Mouse (Mus musculus) cerebellum, postnatal 10 days (tissue): Measurements from ENCODE around the gene Atg10.

ENCODE experiments used
- DNase-seq, 2 experiments: peaks; one replicate each; pipeline ENCODE4 v3.0.0; 2021; ENCODE audit warnings: mixed read lengths in 2 of 2

Gene Atg10

DNA sequence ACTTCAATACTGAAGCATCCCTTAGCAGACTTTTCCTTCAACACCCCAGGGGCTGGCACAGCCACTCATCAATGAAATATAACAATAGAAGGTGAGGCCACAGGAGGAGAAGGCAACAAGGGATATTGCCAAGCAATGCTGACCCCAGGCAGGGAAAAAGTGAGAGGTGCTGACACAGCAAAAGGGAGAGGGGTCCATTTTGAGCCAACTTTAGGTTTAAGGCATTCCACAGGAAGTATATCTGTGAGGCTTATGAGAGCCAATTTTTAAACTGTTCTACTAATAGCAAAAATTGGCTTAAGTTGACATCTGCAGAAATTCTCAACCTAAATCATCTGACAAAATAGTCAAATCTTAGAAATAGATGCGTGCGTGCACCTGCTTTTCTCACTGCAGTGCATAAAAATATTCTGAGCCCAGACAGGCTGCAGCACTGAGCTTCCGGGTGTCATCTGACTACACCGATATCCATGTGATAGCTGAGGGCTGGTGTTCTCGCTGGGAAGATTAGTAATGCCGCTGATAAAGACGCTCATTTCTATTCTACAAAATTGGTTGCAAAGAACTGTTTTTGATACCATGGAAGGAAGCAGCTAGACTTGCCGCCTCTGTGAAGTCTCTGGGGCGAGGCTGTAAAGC lies 116.3 kb downstream of the Atg10 start:
- DNase-seq: no peak

DNA sequence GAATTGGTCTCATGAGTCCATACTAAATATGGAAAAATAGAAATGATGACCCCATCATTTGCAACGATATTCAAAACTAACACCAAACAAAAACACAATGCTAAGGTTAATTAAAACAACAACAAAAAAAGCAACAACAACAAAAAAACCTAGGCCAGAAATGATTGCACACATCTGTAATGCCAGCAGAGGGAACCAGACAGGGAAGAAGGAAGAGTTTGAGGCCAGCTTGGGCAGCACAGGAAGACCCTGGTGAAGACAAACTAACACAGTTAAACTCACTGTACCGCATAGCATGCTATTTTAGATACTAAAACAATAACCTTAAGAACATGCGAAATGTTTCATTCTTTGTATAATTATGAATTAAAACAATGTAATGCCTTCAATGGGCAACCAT lies 121.5 kb downstream of the Atg10 start:
- no peak for DNase-seq

DNA sequence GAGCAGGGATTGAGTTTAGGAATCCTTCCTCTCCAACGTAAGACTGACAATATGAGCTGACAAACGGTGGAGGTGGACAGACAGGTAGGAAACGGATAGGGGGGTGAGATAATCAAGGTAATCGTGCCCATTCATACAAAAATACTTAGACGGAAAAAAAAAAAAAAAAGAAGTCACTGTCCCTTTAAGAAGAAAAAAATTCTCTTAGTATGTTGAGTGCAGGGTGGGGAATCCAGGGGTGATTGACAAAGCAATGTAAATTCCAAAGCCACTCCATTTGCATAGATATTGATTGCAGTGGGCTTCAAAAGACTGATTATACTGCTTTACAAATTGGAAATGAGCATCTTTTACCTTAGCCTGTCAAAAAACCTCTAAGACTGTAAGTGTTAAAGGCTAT lies 123.4 kb downstream of the Atg10 start:
- no peak for DNase-seq

DNA sequence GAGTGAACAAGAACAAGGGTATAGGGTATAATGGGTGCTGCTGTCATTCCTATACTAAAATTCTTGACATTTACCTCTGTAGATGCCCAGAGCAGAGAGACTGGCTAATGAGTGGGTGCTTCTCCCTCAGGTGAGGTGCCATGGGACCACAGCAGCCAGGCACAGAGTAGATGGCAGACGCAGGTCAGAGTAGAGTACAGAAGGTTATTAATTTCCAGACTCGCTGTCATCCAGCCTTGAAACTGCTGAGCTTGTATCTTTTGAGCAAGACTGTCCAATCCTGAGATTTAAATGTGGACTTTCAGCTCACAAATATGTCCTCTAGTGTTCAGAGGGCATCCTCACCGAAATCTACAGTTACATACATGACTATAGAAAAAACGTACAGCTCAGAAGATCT lies 128.9 kb downstream of the Atg10 start:
- no peak for DNase-seq

GRCm38 (mm10) chr13:91094196-91094595 lies 129.6 kb downstream of the Atg10 start:
- DNase-seq: no peak

GRCm38 (mm10) chr13:91093610-91094009 lies 130.2 kb downstream of the Atg10 start:
- no peak for DNase-seq

- DNase-seq: peak; percentile 64 to 68
Observed at GRCm38 (mm10) chr13:91093162-91093561, 130.6 kb downstream of the Atg10 start.

DNA sequence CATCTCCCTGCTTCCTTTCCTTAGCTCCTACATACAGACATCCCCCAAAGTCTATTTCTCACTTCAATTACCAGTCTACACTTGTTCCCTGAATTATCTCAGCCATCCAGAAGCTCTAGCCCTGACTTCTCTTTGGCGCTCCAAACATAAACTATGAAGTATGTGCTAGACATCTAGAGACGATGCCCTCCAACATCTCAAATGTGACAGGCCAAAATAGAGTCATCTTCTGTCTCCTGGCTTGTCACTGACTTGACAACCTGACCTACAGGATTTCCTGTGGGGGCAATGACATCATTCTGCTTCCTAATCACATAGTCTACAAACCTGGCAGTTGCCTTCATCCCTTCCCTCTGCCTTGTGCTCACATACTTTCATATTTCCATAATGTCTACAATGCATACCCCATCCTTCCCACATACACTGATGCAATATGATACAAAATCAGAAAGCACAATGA lies 132.0 kb downstream of the Atg10 start:
- no peak for DNase-seq

DNA sequence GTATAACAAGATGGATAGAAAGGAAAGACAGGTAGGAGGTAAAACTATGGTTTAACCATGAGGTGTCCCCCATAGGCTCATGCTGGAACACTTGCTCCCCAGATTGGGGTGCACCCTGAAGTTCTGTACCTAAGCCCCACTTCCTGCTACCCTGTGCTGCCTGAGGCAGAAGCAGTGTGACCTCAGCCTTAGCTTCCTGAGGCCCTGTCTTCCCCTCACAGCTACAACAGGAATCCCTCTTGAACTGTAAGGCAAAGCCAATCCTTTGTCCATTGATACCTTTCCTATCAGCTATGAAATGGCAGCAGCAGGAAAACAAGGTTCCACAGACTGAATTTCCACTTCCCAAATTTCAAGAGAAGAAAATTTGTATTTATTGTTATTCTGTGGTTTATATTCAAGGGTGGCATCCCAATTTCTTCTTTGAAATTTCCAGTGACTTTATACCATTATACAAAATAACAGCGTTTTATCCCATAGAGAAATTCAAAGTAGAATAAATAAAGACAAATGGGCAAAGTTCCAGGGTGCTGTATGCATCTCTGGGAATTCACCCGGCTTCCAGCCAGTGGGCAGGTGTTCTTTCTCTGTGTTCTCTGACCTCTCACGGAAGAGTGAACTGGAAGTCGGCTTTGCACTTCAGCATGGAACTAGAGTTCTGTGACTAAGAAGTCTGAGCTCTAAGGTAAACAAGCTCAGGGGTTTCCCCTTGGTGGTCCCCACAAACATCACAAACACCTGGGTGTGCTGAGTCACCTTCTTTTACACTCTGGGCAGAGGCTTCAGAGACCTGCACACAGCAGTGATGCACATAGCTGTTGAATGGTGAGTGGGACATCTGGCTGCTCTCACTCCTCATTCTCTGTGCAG lies 132.7 kb downstream of the Atg10 start:
- DNase-seq: no peak

DNA sequence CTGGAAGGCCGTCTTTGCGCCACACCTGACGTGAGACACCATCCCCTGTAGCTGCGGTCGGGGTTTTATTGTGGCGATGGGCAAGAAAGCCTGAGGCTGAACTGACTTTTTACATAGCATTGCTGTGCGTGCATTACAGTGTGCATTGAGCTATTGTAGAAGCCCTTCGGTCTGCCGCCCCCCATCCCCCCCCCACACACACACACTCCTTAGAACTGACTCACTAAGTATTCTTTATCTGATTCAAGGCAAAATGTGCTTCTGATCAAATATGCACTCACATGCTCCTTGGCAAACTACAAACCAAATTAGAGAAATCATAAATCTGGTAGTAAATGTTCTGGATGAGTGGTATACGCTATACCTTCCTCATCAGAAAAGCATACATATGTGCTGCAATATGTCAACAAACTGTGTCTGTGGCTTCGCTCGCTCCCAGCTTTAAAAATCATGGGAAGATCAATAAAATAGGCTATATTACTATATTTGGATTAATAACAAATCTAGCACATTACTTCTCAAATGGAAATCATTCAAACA lies 137.3 kb downstream of the Atg10 start:
- no peak for DNase-seq

- no peak for DNase-seq
Observed at GRCm38 (mm10) chr13:91072351-91072750, 151.4 kb downstream of the Atg10 start.

DNA sequence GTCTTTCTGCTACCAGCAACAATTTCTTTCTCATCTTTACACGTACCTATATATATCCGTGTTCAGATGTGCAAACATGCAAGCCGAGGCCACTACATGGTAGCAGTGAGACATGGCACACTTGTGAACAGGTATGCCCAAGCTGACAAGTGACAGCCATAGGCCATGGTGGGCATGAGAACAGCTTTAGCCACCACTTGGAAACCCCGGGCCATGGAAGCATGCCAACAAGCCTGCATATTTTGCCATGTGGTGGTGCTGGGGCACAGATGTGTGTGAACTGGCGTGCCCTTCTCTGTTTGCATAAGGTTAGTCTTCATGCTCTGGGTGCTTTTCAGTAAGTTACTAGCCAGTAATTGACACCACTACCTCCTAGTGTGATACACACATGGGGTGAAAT lies 162.9 kb downstream of the Atg10 start:
- peak; percentile 64 to 68 for DNase-seq

- no peak for DNase-seq
Observed at GRCm38 (mm10) chr13:91048171-91048570, 175.6 kb downstream of the Atg10 start.

DNA sequence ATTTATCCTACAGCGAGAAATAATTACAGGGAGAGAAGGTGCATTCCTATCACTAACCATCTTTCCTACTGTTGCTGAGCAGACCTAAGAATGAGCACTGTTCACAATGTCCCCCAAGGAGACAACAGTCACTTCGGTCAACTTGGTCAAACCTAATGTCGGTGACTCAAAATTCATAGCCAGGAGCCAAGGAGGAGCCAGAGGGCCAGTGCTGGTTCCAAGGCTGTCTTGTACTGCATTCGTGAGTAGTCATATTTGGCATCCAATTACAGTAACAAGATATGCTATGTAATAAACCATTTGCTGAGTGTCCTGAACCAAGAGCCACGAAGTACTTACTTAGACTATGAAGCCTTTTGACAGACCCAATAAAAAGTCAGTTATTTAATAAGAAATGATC lies 176.9 kb downstream of the Atg10 start:
- peak in 1 of 2 experiments; percentile 10 for DNase-seq

DNA sequence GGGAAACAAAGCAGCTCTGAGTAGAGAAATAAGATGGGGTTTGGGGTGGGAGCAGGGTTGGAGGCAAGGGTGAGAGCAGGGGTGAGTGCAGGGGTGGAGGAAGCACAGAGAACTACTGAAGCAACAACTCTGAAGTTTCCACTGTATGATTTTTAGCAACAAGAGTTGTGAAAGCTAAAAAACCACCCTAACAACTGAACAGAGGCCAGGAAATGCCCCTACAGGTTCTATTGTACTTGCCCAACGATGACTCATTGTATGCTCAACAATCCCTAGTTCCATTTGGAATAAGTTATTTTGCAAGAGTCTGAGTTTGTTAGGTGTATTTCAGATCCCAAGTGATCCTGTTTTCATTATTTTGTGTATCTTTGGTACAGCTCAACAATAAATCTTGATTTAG lies 182.5 kb downstream of the Atg10 start:
- no peak for DNase-seq

DNA sequence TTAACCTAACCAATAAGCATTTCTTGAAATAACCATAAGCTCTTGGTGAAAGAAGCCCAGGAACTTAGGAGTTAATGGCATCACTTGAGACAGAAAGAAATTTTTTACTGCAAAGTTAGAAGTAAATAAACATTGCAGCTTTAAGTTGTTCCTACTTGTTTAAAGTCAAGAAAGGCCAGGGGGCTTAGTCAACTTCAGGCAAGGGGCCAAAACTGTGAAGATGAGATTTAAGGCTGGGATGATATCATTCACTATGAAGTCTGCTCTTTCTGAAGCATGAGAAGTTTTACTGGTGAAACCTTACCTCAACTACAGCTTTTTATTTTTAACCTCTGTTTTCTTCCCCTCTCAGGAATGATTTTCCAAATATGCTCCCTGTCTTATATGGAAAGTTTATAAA lies 183.3 kb downstream of the Atg10 start:
- DNase-seq: no peak

DNA sequence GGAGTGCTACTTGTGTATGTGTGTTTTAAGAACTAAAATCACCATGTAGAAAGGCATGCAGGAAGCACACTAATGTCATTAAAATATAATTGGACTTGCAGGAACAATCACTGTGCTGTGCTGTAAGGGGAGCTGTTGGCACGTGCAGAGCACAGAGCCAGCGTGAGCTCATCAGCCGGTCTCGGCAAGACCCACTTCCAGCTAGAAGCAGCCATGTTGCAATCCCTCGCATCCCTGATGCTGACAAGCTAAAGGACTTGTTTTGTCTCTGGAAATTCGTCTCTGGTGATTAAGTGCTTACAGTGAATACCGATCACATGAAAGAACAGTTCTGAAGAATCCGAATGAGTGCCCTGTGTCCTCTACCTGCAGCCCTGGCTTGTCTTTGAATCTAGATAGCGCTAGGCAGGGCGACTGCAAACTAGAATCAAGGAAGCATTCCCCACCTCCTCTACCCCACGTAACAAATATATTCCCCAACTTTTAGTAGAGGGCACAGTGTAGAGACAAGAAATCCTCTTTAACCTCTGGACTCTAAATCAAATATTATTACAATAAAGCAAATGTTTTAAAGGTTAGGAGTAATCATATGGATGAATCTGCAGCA lies 184.5 kb downstream of the Atg10 start:
- DNase-seq: peak; percentile 79 to 80

DNA sequence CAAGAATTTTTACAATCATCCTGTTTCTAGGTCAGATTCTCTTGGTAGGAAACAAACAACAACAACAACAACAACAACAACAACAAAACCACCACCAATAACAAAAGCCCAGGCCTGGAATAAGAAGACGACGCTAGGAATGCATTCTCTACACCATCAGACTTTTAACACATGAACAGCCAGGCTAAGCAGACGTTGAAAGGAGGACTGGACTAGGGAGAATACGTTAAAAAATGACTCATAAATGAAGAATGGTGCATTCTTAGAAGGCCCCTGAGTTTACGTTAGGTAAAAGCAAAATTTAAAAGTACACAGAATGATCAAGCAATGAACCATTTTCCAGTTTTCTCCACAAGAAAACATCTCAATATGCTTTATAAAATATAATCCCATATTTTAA lies 185.1 kb downstream of the Atg10 start:
- no peak for DNase-seq

- DNase-seq: no peak
Observed at GRCm38 (mm10) chr13:91038034-91038433, 185.7 kb downstream of the Atg10 start.

- DNase-seq: no peak
Observed at GRCm38 (mm10) chr13:91037405-91037804, 186.4 kb downstream of the Atg10 start.

DNA sequence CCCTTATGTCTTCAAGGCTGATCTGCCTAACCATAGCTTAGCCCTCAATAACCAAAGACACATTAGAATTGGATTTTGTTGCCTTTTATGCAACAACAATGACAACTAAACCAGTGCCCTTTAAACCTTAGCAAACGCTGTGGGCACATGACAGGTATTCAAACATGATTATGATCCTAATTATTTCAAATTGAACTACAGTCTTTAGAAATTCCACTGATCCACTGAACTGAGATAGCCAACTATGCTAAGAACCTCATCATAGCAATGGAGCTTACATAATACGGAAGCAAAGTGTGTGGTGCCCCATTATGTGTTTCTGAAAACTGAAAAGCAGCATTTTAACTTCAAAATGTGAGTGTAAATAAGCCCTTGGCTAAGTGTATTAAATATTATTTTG lies 191.9 kb downstream of the Atg10 start:
- DNase-seq: no peak

DNA sequence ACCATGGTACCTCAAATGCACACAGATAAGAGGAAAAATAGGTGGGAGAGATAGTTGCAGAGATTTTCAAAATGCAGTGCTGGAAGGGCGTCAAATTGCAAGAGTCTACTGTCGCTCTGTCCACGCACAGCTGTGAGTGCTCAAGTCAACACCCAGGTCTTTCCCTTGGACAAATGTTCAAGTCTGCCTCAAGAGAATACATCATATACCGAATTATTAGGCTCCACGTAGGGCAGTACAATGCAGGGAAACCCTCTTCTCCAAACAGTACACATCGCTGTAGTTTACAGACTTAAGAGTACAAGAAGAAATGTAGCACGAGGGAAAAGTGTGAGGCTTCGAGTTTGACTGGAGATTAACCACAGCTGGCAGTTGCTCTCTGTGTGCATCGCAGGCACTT lies 200.3 kb downstream of the Atg10 start:
- DNase-seq: no peak

GRCm38 (mm10) chr13:91011851-91012250 lies 211.9 kb downstream of the Atg10 start:
- DNase-seq: peak in 1 of 2 experiments; percentile 7
